Mouse (Mus musculus): ENCODE measurements around the gene Use1.

Use1 gene

DNA sequence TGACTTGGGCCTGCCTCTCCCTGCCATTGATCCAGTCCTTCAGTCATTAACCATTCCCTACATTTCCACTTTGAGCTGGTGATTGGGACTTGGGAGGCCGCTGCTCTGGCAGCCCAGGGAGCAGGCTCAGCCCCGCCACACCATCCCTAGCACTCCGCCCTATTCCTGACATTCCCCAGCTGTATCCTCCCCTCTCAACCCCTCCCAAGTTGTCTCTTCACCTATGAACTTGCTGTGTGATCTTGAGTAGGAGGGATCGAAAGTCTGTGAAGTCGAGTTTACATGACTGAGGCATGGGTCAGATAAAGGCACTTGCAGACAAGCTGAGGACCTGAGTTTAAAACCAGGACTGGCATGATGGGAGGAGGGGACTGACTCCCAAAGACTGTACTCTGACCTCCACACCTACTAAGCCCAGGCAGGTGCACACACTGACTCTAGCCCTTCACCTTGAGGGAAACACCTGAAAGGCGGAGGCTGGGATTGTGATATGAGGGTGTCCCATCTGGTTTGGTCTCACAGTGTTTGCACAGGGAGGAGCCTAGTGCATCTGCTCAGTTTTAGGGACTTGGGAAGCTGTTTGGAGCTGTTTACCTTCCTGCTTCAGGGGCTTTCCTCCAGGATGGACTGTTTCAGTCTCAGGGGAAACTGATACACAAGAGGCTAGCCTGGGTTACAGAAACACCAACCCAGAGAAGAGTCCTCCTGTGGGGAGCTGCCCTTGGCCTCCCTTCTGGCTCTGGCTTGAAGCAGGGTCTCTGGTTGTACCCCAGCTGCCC lies 36.6 kb downstream of the Use1 start:
- no peak for DNase-seq

DNA sequence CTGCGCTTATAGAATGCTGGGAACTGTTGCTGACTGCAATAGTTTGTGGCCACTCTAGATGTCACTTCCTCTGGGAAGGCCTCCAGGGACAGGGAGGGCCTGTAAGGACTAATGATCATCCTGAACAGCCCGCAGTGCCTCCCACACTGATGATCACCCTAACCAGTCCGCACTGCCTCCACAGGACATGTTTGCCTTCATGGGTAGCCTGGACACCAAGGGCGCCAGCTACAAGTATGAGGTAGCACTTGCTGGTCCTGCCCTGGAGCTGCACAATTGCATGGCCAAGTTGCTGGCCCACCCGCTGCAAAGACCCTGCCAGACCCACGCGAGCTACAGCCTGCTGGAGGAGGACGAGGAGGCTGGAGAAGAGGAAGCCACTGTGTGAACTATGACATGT lies 37.4 kb downstream of the Use1 start:
- no peak for DNase-seq

DNA sequence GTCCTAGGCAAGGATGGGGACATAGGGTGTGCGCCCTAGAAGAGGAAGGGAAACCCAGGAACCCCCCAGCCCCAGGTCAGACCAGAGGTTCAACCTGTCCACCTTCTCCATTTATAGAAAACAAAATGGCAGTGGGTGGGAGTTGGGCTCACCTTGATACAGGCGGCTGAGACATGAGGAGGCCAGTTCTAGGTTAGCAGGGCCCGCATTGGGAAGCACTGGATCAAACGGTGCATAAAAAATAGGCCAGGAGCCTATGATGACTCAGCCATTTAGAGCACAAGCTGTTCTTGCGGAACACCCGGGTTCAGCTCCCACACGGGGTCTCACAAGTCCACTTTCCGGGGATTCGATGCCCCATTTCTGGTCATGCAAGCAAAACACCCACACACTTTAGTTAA lies 38.3 kb downstream of the Use1 start:
- no peak for DNase-seq

DNA sequence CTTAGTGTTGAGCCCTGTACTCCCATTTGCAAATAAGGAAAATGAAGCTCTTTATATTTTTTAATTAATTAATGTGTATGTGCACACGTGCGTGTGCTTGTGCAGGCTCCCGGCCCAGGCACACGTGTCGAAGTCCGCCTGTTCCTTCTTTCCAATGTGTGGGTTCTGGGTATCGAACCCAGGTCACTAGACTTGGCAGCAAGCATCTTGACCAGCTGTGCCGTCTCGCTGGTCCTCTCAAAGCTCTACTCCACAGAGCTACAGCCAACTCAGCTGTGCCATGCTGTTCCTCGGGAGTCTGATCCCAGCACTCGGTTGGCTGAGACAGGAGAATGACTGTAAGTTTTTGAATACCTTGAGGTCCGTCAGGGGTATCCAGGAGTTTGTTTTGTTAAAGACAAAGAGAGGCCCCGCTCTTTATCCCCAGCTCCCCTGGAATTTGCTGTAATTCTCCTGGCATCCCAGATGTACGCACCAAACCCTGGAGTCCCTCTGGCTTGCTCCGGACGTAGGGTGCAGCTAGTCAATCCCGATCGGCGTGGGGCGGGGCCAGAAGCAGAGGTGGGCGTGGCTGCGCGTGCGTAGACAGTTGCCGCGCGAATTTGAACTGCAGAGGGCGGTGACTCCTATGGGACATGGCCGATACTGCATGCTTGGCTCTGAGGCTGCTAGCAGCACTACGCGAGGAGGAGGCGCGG lies 38.9 kb downstream of the Use1 start, which contains the start of gene Ankle1:
Gene Ankle1, plus strand, starts transcription at position 610 of the 698 bp plus-strand sequence.
- DNase-seq = peak; percentile 92

DNA sequence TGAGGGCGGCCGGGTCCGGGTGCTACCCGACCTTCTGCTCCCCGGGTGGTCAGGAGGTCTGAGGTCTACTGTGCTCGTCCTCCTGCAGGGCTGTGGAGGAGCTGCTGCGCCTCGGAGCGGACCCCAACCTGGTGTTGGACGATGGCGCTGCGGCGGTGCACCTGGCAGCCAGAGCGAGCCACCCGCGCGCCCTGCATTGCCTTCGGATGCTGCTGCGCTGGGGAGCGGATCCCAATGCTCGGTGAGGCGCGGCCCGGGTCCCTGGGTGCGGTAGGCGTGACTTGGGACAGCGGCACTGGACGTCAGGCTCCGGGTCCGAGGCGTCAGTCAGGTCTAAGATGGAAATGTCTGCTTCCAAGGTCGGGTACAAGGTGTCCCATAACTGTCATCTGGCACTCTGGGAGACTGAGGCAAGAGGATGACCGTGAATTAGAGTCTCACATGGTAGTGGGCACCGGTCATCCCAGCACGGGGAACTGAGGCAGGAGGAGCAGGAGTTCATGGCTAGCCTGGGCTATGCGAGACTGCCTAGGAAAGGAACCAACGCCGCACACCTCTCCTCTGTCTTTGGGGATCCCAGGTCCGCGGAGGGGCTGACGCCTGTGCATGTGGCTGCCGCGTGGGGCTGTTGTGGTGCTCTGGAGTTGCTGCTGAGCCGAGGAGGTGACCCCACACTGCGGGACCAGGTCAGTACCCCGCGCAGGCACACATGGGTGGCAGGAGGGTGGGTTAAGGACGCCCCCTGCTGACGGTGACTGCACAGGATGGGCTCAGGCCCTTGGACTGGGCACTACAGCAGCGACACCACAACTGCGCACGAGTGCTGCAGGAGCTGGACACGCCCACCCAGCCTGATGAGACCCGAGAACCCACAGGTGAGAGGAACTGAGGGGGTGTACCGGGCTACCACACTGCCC lies 39.7 kb downstream of the Use1 start:
- no peak for DNase-seq

DNA sequence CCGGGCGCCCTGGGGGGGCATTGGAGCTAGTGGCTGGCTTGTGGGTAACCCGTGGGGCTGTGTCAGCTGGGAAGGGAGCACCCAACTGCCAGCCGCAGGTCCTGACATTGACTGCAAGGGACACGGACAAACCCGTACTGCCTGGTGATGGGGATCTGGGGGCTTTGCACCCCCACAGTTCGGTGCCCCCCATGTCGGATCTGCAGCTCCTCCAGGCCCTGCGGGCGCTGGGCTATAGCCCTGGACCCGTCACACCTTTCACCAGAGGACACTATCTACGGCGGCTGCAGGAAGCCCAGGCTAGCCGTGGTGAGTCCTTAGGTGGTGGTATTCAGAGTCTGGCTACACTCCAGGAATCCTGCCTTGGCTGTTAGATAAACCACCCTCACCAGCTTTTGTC lies 40.8 kb downstream of the Use1 start:
- no peak for DNase-seq

DNA sequence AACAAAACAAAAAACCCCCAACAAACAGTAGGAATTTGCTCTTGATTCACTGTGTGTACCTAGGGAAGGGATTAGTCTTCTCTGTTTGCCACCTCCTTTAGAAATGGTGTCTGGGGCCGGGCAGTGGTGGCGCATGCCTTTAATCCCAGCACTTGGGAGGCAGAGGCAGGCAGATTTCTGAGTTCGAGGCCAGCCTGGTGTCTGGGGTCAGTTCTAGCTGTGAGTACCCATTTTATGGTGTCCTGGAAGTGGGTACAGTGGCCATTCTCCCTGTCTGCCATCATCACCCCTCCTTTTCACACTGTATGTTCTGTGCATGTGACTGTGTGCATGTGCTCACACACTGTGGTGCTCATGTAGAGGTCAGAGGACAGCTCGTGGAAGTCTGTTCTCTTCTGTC lies 41.6 kb downstream of the Use1 start:
- no peak for DNase-seq

DNA sequence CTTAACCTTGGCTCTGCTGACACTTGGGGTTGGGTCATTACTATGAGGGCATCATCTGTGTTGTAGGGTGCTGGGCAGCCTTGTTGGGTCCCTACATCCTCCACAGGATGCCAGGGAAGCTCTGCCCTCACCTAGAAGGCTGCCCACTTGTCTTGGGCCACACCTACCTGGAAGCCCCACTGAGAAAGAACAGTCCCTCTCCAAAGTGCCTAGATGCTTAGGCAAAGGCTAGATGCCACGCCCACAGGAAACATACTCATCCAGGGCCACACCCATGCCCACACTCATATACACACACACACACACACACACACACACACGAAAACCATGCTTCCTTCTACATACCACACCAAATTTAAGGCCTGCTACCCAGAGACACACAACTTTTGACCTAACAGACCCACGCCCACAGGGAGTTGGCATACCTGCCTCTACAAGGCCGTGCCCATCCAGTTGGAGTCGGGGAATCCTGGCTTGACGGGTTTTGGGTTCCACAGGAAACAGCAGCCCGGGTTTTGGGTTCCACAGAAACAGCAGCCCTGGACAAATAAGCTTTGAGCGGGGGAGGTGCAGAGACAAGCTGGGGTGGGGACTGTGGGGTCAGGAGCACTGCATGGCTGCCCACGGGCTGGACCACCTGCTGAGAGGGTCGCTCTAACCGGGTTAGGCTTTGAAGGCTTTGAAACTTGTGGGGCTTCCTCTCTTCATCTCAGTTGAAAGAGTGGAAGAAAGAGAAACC lies 45.1 kb downstream of the Use1 start:
- DNase-seq = no peak

Measured in cerebellum, adult 11 months (tissue).